Mouse (Mus musculus) CH12F3 (cell line): ENCODE data around the gene Olfr743.
"Not testable (repeated sequence)": the region's sequence is repeated elsewhere in the genome, so short reads cannot be mapped to it uniquely, and the experiment has no call there.

Experiments used
- in situ Hi-C: fragments of 300-500 bp; cut with MboI; formaldehyde crosslinking; loops from 2 replicates; pipeline ENCODE4 v1.14.3; 2020; ENCODE audit warnings: low sequenced_read_pairs

Gene Olfr743

DNA sequence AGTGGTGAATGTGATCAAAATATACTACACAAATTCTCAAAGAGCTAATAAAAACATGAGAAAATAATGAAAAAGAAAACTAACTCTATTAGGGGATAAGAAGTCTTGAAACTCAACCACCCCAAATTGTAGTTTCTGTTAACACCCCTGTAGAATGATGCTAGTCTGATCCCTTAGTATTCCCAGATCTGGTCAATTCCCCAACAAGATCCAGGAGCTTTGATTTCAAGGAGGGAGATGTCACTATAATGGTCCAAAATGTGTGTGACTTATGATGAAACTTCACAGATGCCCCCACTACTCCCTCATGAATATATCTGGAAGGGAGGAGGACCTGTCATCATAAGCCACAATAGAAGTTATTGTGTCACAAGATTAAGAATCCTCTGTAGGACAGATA, at the start of gene Olfr743:
TSS of gene Olfr743 (plus strand) at position 301 of the 400 bp plus-strand sequence.
- in situ Hi-C loops, result no loop called here

DNA sequence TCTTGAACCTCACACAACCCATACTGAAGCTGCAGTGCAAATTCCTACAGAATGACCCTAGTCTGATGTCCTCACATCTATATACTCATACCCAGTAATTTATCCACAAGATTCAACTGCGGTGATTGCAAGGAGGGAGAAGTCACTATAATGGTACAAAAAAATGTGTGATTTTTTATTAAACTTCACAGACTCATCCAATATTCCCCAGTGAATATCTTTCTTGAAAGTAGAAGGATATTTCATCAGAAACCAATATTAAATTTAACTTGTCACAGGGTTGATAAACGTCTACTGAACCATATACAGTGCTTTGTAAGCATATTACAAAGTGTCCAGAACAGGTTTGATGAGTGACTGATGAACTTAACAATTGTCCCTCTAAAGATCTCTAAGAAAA, 49.2 kb upstream of the Olfr743 start, which contains the start of gene Olfr741:
TSS of gene Olfr741 (plus strand) at position 301 of the 400 bp plus-strand sequence.
- in situ Hi-C loops, result no loop called here

DNA sequence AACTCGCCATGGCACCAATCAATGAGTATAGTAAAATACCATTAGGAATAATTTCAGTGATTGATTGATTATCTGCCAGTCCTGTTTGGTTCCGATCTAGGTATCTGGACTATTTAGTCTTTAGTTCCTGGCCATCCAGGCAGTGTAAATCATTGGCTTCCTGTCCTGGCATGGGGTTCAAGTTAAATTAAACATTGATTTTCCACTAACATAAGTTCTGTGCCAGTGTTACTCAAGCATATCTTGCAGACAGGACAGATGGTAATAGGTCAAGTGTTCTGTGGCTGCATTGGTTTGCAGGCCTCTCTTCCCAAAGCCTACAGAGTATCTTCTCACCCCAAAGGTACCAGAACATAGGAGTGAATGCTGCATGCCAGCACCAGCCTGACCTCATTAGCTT, 43.2 kb upstream of the Olfr743 start:
- in situ Hi-C loops, result no loop called here

DNA sequence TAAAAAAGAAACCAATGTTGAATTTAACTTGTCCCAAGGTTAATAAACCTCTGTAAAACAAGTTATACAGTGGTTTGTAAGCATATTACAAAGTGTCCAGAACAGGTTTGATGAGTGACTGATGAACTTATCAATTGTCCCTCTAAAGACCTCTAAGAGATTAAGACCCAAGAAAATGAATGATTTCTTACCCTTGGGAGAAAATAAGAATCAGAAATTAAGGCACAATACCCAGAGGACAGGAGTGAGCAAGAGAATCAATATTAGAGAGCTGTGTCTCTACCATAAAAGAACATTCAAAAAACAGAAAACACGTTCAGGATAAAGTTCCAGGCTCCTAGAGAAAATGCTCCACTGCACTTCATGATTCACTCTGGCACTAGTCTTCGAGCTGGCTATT, 18.3 kb upstream of the Olfr743 start, which contains the start of gene Olfr742:
TSS of gene Olfr742 (plus strand) at position 301 of the 400 bp plus-strand sequence.
- in situ Hi-C loops, result no loop called here

DNA sequence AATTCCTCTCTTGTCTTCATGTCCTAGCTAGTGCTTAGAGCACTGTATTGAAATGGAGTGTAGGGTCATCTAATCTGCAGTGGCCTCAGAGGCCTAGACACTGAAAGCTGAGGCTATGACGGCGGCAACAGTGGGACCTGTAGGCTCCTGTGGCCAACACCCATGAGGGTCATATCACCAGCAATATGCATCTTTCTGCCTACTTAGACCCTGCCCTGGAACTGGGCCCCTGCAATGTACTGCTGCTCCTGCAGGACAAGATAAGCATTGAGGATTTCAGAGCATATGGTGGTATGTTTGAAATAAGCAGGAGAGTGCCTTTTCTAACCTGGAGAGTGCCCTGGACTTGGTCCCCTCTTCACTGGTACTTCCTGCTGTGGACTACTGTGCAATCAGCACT, 31.1 kb downstream of the Olfr743 start:
- in situ Hi-C loops, result no loop called here

DNA sequence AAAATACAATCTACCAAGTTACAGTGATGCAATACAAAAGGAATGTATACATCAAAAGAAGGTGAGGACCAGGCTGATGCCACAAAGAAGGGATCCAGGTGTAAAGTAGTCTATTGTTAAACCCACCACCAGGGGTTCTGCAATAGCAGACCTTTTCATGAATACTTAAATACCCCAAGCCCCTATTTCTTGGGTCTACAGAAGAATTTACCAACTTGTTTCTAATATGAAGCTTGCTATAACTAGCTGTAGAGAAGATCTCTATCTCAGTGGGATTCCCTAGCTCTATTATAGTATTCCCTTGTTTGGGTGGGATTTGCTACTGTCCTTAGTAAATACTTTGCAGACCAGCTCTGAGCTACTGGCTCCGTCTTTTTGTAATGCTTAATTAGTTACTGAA, 51.4 kb downstream of the Olfr743 start:
- in situ Hi-C loops, result not testable (repeated sequence)
